16 mouse cellular contexts compared by ENCODE assay signal in the genomic region with DNA sequence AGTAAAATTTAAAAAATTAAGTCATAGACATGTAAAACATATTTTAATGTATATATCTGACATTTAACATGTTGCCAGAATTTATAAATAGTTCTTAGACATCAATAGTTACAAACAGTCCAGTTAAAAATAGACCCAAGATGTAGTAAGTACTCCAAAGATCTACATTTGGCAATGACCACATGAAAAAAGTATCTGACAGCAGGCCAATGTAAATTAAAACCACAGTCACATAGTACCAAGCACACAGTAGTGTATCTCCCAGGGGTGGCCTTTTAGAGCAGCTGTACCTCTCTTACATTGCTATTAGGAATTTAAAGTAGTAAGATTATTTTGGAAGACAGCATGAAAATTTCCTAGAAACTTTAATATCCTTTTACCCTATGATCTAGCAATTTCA. TPM values are rescaled to one million over a fixed set of nuclear protein-coding genes. Genes with fewer than 3 reads are reported as not detected.
"Had no signal": no experiment of that assay in that cellular context is flagged by ENCODE, and none has a peak within 500 bp of the region (broad histone marks: within the 10 kb centered on the region; RNA-seq: fewer than 3 reads in every experiment).

No protein-coding gene starts in this region.

- DNase-seq: gastrocnemius, postnatal 10 days; gastrocnemius, postnatal 36 days; heart, adult 11 months; heart, adult 2 months; kidney, adult 11 months; kidney, adult 2 months; kidney, adult 9 months; kidney, postnatal 14 days; kidney, postnatal 36 days; layer of hippocampus, adult 9-11 months; layer of hippocampus, postnatal 36 days; left cerebral cortex, postnatal 4 days had no signal

RNA-seq across cellular contexts. Expression of a gene that starts 29.8 kb away (rescaled TPM):
- total RNA-seq: gastrocnemius, postnatal 36 days; hindbrain, postnatal 0 days; layer of hippocampus, adult 18-20 months; layer of hippocampus, postnatal 36 days; left cerebral cortex, adult 18-20 months; left cerebral cortex, adult 8-10 months had no signal
